Mouse (Mus musculus): Measurements from ENCODE around the gene Gstp3. TPM values are rescaled to one million over a fixed set of nuclear protein-coding genes. Genes with fewer than 3 reads are reported as not detected.
"Not testable (repeated sequence)": the region's sequence is repeated elsewhere in the genome, so short reads cannot be mapped to it uniquely, and the experiment has no call there.

Gstp3 gene
- total RNA-seq, 4 experiments from 2014 or later = not detected

GRCm38 (mm10) chr19:4040941-4041340 is 18.4 kb downstream of the Gstp3 start:
- DNase-seq (ENCODE audit: low spot score in 2 of 2) = not testable (repeated sequence)

- DNase-seq (ENCODE audit: low spot score in 2 of 2) = peak; percentile 83 to 88
Measured at GRCm38 (mm10) chr19:4037788-4038232, 21.6 kb downstream of the Gstp3 start, which contains the start of gene Gstp1. Gene Gstp1 (minus strand): TSS chr19:4037985.

GRCm38 (mm10) chr19:4037154-4037787 is 22.1 kb downstream of the Gstp3 start:
- not testable (repeated sequence) for DNase-seq (ENCODE audit: low spot score in 2 of 2)

GRCm38 (mm10) chr19:4036327-4037045 is 22.9 kb downstream of the Gstp3 start:
- DNase-seq (ENCODE audit: low spot score in 2 of 2) = no peak

GRCm38 (mm10) chr19:4033742-4034141 is 25.6 kb downstream of the Gstp3 start:
- DNase-seq (ENCODE audit: low spot score in 2 of 2) = no peak

- no peak for DNase-seq (ENCODE audit: low spot score in 2 of 2)
Measured at GRCm38 (mm10) chr19:4033298-4033697, 26.1 kb downstream of the Gstp3 start.

GRCm38 (mm10) chr19:4032668-4033067 is 26.7 kb downstream of the Gstp3 start:
- DNase-seq (ENCODE audit: low spot score in 2 of 2) = no peak

- no peak for DNase-seq (ENCODE audit: low spot score in 2 of 2)
Measured at GRCm38 (mm10) chr19:4027576-4027975, 31.8 kb downstream of the Gstp3 start.

GRCm38 (mm10) chr19:4023185-4023584 is 36.2 kb downstream of the Gstp3 start:
- no peak for DNase-seq (ENCODE audit: low spot score in 2 of 2)

- DNase-seq (ENCODE audit: low spot score in 2 of 2) = peak; percentile 75 to 82
Measured at GRCm38 (mm10) chr19:4018743-4019583, 40.4 kb downstream of the Gstp3 start.

- no peak for DNase-seq (ENCODE audit: low spot score in 2 of 2)
Measured at GRCm38 (mm10) chr19:4017921-4018587, 41.3 kb downstream of the Gstp3 start.

GRCm38 (mm10) chr19:4015635-4016034 is 43.7 kb downstream of the Gstp3 start:
- no peak for DNase-seq (ENCODE audit: low spot score in 2 of 2)

- no peak for DNase-seq (ENCODE audit: low spot score in 2 of 2)
Measured at GRCm38 (mm10) chr19:4014802-4015201, 44.6 kb downstream of the Gstp3 start.

- no peak for DNase-seq (ENCODE audit: low spot score in 2 of 2)
Measured at GRCm38 (mm10) chr19:4013066-4013465, 46.3 kb downstream of the Gstp3 start.

- DNase-seq (ENCODE audit: low spot score in 2 of 2) = peak; percentile 95 to 97
Measured at GRCm38 (mm10) chr19:4012432-4013022, 46.8 kb downstream of the Gstp3 start, which contains the start of gene Ndufv1. Gene Ndufv1 (minus strand): TSS chr19:4012806.

GRCm38 (mm10) chr19:4011086-4011485 is 48.3 kb downstream of the Gstp3 start:
- no peak for DNase-seq (ENCODE audit: low spot score in 2 of 2)

Other genes with a start within 250 kb of the Gstp3 start
- 1 to 10 TPM in 3 of 4 experiments, under 1 TPM in 1; 0.97 to 1.6 (median 1.2) TPM for gene Chka, start 207.8 kb downstream of the Gstp3 start, total RNA-seq (2022)
- gene Tcirg1, start 152.4 kb downstream of the Gstp3 start, total RNA-seq (2022) = 1 to 10 TPM; 2.2 to 5.1 (median 3.0) TPM
- 100 to 1,000 TPM; 222 to 255 (median 235) TPM for gene Ndufs8, start 146.8 kb downstream of the Gstp3 start, total RNA-seq (2022)
- 1 to 10 TPM; 1.0 to 2.6 (median 1.3) TPM for gene Aldh3b1, start 129.8 kb downstream of the Gstp3 start, total RNA-seq (2022)
- gene Unc93b1, start 124.4 kb downstream of the Gstp3 start, total RNA-seq (2022) = 1 to 10 TPM; 3.2 to 4.5 (median 3.5) TPM
- gene Aldh3b3, start 100.9 kb downstream of the Gstp3 start, total RNA-seq (2022) = not detected
- gene Aldh3b2, start 87.2 kb downstream of the Gstp3 start, total RNA-seq (2022) = under 1 TPM in 3 of 4 experiments, not detected in 1; 0.19 to 0.62 (median 0.52) TPM
- gene Acy3, start 73.0 kb downstream of the Gstp3 start, total RNA-seq (2022) = 1 to 10 TPM; 1.1 to 1.7 (median 1.5) TPM
- under 1 TPM in 1 of 4 experiments, not detected in 3; 0.16 TPM for gene Tbx10, start 66.8 kb downstream of the Gstp3 start, total RNA-seq (2022)
- gene Nudt8, start 59.0 kb downstream of the Gstp3 start, total RNA-seq (2022) = 10 to 100 TPM; 19.0 to 24.8 (median 22.8) TPM
- under 1 TPM; 0.12 to 0.39 (median 0.15) TPM for gene Gm49405, start 58.9 kb downstream of the Gstp3 start, total RNA-seq (2022)
- gene Doc2g, start 56.3 kb downstream of the Gstp3 start, total RNA-seq (2022) = 1 to 10 TPM in 1 of 4 experiments, under 1 TPM in 3; 0.36 to 1.2 (median 0.73) TPM
- gene Ndufv1, start 46.8 kb downstream of the Gstp3 start, total RNA-seq (2022) = 100 to 1,000 TPM; 435 to 477 (median 462) TPM
- gene Gstp1, start 21.6 kb downstream of the Gstp3 start, total RNA-seq (2022) = 100 to 1,000 TPM; 411 to 453 (median 419) TPM
- gene Gstp2, start 13.5 kb downstream of the Gstp3 start, total RNA-seq (2022) = 100 to 1,000 TPM; 240 to 258 (median 250) TPM
- not detected for gene Cabp2, start 22.0 kb upstream of the Gstp3 start, total RNA-seq (2022)
- 10 to 100 TPM; 14.0 to 20.3 (median 18.0) TPM for gene Cdk2ap2, start 37.6 kb upstream of the Gstp3 start, total RNA-seq (2022)
- gene Pitpnm1, start 40.4 kb upstream of the Gstp3 start, total RNA-seq (2022) = 1 to 10 TPM; 1.1 to 3.3 (median 2.4) TPM
- 10 to 100 TPM; 85.7 to 96.3 (median 90.3) TPM for gene Aip, start 66.3 kb upstream of the Gstp3 start, total RNA-seq (2022)
- gene Gpr152, start 80.2 kb upstream of the Gstp3 start, total RNA-seq (2022) = not detected
- not detected for gene Cabp4, start 84.5 kb upstream of the Gstp3 start, total RNA-seq (2022)
- 10 to 100 TPM; 10.4 to 13.2 (median 11.6) TPM for gene Coro1b, start 89.0 kb upstream of the Gstp3 start, total RNA-seq (2022)
- under 1 TPM in 2 of 4 experiments, not detected in 2; 0.27 to 0.38 TPM for gene Ptprcap, start 94.0 kb upstream of the Gstp3 start, total RNA-seq (2022)
- gene Rps6kb2, start 103.8 kb upstream of the Gstp3 start, total RNA-seq (2022) = 10 to 100 TPM; 18.6 to 28.4 (median 25.7) TPM
- 10 to 100 TPM; 23.8 to 33.0 (median 24.9) TPM for gene Carns1, start 115.9 kb upstream of the Gstp3 start, total RNA-seq (2022)
- gene Tbc1d10c, start 131.7 kb upstream of the Gstp3 start, total RNA-seq (2022) = 1 to 10 TPM; 6.6 to 8.6 (median 7.9) TPM
- 100 to 1,000 TPM; 198 to 243 (median 235) TPM for gene Ppp1ca, start 132.5 kb upstream of the Gstp3 start, total RNA-seq (2022)
- gene Rad9a, start 142.1 kb upstream of the Gstp3 start, total RNA-seq (2022) = 1 to 10 TPM; 1.7 to 3.6 (median 2.3) TPM
- under 1 TPM in 3 of 4 experiments, not detected in 1; 0.20 to 0.43 (median 0.22) TPM for gene Clcf1, start 154.7 kb upstream of the Gstp3 start, total RNA-seq (2022)
- gene AC109138.7, start 154.8 kb upstream of the Gstp3 start, total RNA-seq (2022) = not detected
- 10 to 100 TPM; 13.1 to 19.4 (median 17.3) TPM for gene Pold4, start 172.3 kb upstream of the Gstp3 start, total RNA-seq (2022)
- gene Ssh3, start 209.6 kb upstream of the Gstp3 start, total RNA-seq (2022) = 1 to 10 TPM; 2.3 to 5.8 (median 2.9) TPM
- gene Ankrd13d, start 223.6 kb upstream of the Gstp3 start, total RNA-seq (2022) = under 1 TPM in 1 of 4 experiments, not detected in 3; 0.63 TPM
- gene Grk2, start 246.7 kb upstream of the Gstp3 start, total RNA-seq (2022) = 10 to 100 TPM; 55.7 to 65.2 (median 62.1) TPM